Mouse (Mus musculus) adipocyte (in vitro differentiated cells): ENCODE measurements around the gene Gm5072.
"Not testable (repeated sequence)": the region's sequence is repeated elsewhere in the genome, so short reads cannot be mapped to it uniquely, and the experiment has no call there.

Source experiments
- DNase-seq: peaks from one replicate; pipeline ENCODE4 v3.0.0-alpha.2; 2016; ENCODE audit warnings: low spot score

The Gm5072 gene

DNA sequence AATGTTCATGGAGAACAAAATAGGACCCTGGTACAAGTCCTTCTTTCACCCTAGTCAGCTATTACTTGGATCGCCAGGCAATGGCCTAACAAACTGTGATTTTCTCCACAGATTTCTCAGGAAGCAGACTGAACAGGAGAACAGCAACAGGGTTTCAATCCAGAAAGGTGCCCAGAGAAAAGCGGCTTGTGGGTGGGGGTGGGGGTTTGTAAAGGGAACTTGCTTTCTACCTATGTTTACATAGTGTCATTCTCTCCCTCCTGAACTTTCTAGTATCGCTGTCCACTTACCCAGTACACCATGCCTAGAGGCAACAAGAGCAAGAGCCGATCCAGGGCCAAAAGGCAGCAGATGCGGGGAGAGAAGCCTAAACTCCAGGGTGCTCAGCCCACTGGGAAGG lies at the start of gene Gm5072:
Gene Gm5072 (plus strand): TSS at position 301 of the 400 bp plus-strand sequence.
- DNase-seq, result not testable (repeated sequence)
